Mouse (Mus musculus) lung, postnatal 25 days (tissue): Measurements from ENCODE around the gene Gal3st3.
A peak's percentile ranks its signal among the peaks of the same experiment; 100 is the strongest.

ENCODE experiments used
- DNase-seq: peaks from one replicate; pipeline ENCODE4 v3.0.0; 2022; ENCODE audit warnings: low spot score

Gal3st3 gene

DNA sequence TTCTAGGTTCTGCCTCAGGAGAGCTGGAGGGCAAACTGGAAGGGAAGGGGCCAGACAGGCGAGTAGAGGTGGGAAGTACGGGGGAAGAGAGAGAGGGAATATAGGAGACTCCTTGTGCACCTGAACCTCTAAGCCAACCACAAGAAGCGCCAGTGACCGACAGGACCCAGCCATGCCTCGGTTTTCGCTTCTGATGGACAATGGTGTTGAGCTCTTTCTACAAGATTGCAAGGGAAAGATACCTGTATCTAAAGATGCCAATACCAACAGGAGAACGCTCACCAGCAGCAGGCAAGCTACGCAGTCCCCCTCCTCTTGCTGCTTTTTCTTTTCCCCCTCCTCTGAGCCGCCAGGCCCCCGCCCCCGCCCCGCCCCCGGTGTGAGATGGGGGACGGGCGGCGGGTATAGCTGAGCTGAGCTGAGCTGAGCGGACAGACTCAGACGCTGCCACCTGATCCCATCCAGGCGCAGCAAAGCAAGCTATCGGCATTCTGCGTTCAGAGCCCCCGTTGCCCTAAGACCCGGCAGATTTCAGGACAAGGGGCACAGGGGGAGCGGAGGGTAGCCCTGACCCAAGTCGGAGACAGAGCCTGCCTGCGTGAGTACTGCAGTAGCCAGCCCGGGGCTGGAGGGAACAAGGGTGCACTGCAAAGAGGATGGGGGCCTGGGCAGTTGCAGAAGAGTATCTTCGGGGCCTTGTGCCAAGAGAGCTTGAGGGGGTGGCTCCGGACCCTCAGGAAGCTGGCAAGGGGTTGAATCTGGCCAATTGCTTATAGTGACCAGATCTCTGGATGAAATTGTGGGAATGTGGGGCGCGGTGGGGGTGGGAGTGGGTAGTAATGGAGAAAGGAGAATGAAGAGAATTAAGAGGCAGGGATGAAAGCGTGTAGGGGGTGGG lies at the start of gene Gal3st3:
Gene Gal3st3 (plus strand): TSS at position 429 of the 898 bp plus-strand sequence.
- DNase-seq, result no peak

DNA sequence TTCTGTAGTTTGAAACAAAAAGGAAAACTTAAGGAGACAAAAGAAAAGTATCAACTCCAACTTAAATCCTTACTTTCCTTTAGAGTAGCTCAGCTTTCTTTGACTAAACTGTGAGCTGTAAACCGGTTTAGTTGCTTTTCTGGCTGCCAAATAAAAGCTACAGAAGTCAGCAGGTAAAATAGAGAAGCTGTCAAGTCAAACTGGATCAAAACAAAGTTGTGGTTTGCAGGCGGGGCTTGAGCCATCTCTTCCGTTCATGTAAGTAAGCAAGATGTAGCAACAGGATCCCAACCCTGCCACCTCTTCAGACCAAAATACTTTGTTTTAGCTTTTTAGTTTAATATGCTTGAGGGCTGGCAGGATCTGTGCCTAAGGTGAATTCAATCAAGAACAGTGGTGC lies 41.0 kb upstream of the Gal3st3 start:
- peak; percentile 61 for DNase-seq

DNA sequence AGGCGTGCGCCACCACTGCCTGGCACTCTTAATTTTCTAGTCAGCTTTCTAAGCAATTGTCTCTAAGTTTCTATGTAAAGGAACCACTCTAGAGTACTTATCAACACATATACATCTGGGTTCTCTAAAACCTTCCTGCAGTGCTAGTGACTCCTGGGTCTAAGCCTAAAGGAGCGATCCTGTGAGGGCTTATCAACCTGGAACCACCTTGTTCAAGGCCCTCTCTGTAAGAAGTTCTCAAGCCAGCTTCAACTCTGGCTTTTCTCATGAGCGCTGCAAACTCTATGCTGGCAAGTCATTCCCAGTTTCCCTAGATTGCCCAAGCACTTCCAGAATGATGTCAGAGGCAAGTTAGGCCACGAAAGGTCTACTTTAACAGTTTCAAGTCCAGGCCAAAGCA lies 31.1 kb upstream of the Gal3st3 start:
- no peak for DNase-seq

DNA sequence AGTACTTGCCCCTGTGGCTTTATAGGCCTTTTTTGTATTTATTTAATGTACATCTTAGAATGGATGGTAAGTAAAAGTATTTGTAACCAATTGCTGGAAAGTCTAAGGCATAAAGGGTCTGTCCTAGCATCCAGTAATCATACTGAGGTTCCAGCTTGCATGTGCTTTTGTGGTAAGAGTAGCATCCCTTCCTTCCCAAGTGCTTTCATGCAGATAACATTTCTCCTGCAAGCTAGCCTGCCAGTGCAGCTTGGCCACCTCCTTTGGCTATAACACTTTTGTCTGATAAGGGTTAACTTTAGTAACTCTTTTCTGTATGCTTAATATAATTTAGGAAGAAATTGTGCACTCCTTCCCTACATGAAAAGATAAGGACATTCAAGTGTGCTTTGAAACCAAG lies 30.1 kb upstream of the Gal3st3 start:
- DNase-seq, result no peak

DNA sequence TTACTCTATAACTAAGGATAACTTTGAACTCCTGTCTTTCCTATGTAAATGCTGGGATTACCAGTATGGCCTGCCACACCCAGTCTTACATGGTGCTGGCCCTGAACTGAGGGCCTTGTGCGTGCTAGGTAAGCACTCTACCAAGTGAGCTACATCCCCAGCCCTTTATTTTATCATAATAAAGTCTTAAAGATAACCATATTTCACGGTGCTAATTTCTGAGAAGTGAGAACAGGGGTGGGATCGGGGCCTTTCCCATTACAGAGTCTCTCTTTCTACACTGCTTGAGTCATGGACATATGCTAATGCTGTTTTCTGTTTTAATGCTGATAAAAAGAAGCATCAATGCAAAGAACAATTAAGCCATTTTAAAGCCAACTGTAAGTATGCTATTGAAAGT lies 29.3 kb upstream of the Gal3st3 start:
- DNase-seq, result no peak

DNA sequence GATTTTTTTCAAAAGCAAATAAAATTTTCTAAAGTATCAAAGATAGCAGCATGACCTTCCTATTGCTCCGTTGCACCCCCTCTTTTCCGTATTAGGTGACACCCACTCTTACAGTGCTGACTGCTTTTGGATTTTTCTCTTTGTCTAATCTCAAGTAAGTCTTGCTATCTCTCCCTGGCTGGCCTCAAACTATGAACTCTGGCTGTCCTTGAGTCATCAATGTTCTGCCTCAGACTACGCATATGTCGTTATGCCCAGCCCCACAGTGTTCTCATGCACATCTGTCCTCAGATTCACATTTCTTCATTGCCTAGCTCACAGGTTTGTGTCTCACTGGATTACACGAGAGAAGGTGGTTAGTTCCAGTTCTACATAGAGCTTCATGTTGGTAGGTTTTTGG lies 28.7 kb upstream of the Gal3st3 start:
- no peak for DNase-seq

DNA sequence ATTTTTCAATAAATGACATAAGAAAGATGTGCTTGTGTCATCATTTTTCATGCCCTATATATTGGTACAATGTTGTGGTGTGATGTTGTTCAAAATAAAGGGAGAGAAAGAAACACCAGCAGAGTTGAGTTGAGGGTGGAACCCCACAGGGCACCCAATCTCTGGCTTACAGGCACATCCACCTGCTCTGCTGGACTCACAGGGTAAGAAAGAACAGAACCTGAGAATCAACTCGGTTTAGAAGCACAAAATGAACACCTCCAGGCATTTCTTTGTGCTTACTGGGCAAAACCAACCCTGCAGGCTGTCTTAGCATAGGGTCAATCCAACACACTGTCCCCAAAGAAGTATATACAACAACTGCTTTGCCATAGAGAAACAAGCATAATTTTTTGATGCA lies 26.7 kb upstream of the Gal3st3 start:
- no peak for DNase-seq

DNA sequence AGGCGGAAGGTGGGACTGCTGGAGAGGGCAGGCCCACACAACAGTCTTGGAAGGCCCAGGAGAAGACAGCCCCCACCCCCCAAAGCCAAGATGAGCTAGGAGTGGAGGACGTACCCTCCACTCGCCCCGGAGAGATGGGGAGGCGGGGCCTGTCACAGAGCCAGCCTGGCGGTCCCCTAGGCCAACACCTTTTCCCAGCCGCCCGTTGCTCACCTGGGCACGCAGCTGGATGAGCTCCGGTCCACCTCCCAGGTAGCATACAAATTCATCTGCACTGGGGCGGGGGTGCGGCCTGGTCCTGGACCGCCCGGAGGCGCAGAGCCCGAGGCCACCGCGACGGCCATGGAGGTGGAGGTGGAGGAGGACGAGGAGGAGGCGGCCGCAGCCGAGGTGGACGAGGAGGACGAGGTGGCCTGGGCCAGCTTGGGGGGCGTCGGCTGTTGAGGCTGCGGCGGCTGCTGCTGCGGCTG lies 25.8 kb upstream of the Gal3st3 start:
- peak; percentile 16 for DNase-seq

DNA sequence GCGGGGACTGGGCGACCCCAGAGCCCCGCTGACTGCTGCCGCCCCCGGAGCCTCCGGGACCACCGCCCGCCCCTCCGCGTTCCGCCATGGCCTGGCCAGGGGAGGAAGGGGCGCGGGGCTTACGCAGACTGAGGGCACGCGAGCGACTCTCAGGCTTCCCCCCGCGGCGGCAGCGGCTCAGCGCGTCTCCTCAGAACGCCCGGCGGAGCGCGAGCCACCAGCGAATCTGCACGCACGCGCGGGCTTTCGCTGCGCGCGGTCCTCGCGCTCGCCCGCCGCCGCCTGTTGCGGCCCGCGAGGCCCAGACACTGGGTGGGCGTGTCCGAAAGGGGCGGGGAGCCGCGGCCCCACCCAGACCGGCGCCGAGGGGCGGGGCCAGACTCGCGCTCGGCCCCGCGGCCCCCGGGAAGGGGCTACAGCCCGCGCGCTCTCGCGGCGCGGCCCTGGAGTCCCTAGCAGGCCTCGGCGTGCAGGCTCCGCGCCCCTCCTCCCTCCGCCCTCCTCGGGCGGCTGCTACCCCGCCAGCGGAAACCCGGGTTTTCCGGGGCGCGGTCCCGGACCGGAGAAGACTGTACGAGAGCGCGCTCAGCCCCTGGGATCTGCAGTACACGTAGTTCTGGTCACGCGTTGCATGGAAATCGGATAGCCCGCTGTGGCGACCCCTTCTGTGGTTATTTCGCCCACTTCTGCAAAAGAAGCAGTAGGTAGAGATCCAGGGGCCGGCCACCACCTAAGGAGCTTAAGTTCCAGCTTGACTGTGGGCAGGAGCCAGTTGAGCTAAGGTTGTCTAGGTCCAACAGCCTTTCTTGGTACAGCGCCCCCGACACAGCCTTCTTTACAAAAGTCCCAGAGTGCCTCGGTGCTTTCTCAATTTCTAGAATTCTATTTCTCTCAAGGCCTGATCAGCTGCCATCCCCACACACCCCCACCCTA lies 25.1 kb upstream of the Gal3st3 start, which contains the start of gene Pacs1:
Gene Pacs1 (minus strand): TSS at position 319 of the 933 bp plus-strand sequence.
- DNase-seq, result peak; percentile 93

DNA sequence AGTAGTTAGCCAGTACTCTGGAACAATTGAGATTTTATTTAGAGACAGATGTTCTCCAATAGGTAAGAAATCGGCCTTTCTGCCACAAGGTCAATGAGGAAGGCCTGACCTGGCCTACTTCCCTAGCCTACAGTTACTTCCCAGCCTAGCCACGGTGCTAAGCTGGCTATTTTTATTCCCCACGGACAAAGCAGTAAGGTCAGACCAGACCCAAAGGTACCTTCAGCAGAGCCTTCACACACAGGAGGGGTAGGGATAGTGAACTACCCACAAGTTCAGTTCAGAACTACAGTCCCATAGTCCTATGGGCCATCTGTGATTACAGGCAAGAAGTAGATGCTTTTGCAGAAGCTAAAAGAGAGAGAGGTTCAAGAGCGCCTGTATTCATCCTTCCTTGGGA lies 24.2 kb upstream of the Gal3st3 start:
- DNase-seq, result no peak

DNA sequence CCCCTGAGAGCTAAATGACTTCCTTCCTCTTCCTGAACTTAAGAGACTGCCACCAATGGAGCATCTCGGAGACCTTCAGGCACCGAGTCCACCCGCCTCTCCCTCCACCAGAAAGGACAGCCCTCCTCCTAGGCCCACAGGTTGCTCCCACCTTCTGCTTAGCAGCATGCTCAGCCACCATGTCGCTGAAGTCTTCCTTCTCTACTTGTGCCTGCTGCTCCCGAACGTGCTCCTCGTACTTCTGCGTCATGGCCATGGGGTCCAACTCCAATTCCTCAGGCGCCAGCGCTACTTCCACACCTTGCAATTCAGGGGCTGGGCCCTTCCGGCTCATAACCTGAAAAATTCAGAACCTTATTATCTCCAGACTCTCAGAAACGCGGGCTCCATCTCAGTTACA lies 23.5 kb upstream of the Gal3st3 start:
- no peak for DNase-seq

DNA sequence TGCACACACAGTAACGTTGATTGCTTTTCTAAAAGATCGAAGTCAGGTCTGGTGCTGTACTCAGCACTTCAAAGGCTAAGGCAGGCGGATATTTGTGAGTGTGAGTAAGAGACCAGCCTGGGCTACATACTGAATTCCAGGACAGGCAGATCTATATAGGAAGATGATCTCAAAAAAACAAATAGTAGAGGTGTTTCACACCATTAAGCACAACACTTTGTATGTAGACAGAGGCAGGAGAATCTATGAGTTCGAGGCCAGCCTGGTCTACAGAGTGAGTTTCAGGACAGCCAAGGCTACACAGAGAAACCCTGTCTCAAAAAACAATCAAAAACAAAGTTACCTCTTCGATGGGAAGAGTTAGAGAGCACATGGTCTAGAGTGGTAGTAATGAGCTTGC lies 22.4 kb upstream of the Gal3st3 start:
- no peak for DNase-seq

DNA sequence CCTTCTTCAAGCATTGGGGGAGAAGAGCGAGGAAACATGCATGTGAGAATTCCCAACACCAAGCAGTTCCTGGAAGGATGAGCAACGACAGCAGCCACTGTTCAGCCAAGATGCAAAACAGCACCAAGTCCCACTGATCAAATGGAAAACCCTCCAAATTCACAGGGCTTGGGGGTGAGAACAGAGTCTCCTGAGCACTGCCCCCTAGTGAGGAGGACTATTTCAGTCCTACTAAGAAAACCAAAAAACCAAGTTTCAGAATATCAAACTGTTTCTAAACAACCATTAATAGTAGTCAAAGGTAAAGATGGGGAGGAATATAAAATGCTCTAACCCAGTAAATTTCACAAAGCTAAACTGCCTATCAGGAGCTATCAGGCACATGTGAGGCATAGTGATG lies 21.6 kb upstream of the Gal3st3 start:
- DNase-seq, result no peak

DNA sequence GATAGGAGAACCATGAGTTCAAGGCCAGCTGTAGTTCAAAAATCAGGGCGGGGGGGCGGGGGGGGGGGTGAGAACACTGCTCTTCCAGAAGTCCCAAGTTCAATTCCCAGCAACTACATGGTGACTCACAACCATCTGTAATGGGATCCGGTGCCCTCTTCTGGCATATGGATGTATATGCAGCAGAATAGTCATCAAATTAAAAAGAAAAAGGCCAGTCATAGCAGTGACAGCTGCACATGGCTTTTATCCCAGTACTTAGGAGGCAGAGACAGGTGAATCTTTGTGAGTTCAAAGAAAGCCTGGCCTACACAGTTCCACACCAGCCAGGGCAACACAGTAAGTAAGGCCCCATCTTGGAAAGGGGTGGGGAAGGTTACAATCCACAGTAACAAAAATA lies 21.0 kb upstream of the Gal3st3 start:
- DNase-seq, result no peak

DNA sequence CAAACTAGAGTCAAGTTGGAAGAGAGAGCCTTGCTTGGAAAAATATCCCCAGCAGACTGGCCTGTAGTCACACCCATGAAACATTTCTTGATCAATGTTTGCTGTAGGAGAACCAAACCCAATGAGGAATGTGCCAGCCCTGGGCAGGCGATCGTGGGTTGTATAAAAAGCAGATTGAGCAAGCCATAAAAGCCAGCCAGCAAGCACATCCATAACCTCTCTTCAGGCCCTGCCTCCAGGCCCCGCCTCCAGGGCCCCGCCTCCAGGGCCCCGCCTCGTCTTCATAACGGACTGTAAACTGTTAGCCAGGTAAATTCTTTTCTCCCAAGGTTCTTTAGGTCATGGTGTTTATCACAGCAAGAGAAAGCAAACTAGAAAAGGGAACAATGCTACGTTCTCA lies 19.8 kb upstream of the Gal3st3 start:
- DNase-seq, result peak; percentile 57

DNA sequence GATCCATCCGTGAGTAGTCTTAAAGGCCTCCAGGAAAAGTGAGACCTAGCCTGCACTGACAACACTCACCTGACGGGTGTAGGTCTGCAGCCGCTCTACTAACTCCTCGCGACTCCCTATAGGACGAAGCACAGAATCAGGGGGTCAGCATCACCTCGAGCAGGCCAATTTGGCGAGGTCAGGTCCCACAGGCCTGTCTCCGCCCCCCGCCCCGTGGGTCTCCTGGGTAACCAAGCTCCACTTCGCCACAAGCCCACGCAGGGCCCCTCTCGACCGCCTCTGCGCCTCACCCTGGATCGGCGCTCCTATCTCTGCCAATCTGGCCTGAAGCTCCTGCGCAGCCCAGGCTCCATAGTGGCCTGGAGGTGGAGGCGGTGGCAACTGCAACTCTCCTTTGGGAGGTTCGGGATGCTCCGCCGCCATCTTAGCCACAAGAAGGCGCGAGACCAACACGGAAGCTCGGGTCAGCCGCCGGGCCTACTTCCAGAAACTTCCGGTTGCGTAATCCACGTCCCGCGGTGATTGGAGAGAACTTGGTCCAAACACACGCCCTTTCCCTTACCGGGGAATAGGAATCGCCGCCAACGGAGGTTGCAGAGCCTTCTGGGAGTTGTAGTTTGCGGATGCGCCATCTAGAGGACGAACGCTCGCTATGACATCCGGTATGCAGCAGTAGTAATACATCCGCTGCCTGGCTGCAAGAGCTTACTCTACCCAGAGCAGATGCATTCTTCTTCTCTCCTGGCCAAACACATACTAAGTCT lies 3.0 kb upstream of the Gal3st3 start, which contains the start of gene Sf3b2:
Gene Sf3b2 (minus strand): TSS at position 484 of the 764 bp plus-strand sequence.
- DNase-seq, result peak; percentile 99

DNA sequence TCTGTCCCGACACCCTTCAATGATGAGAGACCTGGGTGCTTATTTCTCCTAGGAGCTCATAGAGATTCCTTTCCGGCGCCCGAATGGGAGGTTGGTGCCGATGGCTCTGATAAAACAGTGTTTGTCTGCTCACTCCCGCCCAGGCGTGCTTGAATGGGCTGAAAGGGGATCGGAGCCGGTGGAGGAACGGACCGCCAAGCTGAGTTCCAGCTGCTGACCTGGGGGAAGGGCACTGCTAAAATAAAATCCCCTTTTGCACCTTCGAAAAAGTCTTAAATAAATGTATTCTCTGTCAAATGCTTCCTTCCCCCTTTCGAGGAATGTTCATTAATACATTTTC lies 2.4 kb upstream of the Gal3st3 start:
- no peak for DNase-seq

DNA sequence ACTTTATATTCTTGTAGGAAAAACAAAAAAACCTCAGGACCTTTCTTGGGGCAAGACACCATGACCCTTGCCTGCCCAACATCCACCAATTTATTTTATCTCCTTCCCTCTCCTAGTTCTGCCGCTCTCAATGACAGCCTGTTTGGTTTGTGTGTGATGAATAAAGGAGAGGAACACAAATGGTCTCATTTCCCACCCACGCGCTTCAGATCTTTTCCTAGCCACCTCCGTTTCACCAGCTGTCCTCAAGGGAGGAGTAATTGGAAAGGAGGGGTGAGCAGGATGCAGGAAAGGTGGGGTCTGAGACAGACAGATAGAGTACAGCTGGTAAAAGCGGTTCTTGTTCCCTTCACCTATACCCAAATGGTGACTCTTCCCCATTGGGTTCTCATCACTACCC lies 1.5 kb upstream of the Gal3st3 start:
- DNase-seq, result no peak

DNA sequence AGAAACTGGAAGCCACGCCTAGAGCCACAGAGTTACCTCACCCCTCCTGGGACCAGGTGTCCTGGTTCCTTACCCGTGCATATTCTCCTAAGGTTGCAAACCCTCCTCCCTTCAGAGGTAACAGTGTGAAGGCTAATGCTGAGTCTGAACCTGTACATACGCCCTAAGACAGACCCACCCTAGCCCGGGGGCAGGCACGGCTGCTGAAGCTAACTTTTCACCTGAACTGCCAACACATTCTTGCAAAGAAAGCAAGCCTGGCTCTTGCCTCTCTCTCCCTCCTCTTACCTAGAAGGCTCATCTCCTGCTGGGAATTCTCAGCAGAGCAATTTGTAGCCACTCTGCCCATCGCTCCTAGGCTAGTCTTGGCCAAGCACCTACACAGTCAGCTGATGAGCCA lies 2.5 kb downstream of the Gal3st3 start:
- DNase-seq, result no peak

DNA sequence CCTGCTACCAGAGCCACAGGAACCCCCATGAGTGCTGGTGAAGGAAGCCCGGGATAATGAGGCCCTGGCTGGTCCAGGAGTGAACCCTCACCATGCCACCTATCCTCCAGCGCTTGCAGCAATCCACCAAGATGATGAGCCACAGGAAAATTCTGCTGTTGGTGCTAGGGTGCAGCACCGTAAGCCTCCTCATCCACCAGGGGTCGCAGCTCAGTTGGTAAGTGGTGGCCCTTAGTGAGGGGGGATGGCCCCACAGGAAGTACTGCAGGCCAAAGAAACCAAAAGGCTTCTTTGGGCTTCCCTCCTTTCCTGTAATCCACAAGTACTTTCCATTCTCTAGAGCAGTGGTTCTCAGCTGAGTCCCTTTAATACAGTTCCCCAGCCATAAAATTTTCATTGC lies 4.3 kb downstream of the Gal3st3 start:
- DNase-seq, result peak; percentile 32

DNA sequence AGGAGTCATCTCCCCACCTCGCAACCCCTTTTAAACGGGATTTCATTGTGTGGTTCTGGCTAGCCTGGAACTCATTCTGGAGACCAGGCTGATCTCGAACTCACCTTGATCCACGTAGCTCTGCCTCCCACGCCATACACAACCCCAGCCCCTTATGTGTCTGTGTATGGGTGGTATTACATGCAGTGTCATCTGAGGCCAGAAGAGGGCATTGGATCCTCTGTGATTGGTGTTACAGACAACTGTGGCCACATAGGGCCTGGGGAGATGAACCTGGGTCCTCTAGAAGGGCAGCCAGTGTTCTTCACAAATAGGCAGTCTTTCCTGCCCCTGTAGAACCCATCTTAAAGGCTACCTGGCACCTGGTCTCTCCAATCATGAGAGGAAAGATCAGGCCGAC lies 8.1 kb downstream of the Gal3st3 start:
- no peak for DNase-seq
